Mouse (Mus musculus) thymus, adult 2 months (tissue): ENCODE data around the gene Psmc3ip.

Source experiments
- CTCF ChIP-seq: fragments of 200-500 bp; IDR thresholded peaks from 2 replicates; pipeline ENCODE4 v1.5.1; 2012; ENCODE audit warnings: mild to moderate bottlenecking, control low read depth, low read length, moderate library complexity, borderline replicate concordance; ENCODE audit not compliant: control insufficient read depth, poor library complexity, insufficient read depth; ENCODE audit errors: extremely low read depth
- POLR2A ChIP-seq: fragments of 200-500 bp; IDR thresholded peaks from 2 replicates; pipeline ENCODE4 v1.6.1; 2012; ENCODE audit warnings: mild to moderate bottlenecking, low read length, control low read depth, moderate library complexity; ENCODE audit not compliant: control insufficient read depth, poor library complexity, insufficient read depth; ENCODE audit errors: extremely low read depth

- no peak for TF ChIP-seq CTCF
- no peak for TF ChIP-seq POLR2A
These were observed 39.1 kb upstream of the Psmc3ip start for GRCm38 (mm10) chr11:101134217-101134865.
